Mouse (Mus musculus): Measurements from ENCODE around the gene Lsr. TPM values are rescaled to one million over a fixed set of nuclear protein-coding genes. Genes with fewer than 3 reads are reported as not detected.

Lsr gene
- 10.2 and 15.3 TPM in 2 replicates for polyA plus RNA-seq (2014; fragmentation: Nextera tagmentation; extraction: Ambion mirVana)

DNA sequence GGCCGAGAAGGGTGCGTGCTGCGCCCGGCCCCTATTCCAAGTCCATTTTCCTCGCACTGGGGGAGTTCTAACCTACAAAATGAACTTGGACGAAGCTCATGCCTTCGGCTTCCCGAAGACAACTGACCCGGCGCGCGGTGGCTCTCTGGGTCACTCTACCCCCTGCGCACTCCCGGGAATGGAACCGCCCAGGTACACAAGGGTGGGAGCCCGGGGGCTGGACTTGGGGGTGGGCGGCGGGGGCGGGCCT is at the start of gene Lsr:
Gene Lsr, minus strand, starts transcription at position 214 of the 250 bp plus-strand sequence.
- Histone ChIP-seq H3K4me1 (ENCODE audit: control insufficient read depth, insufficient read depth, low read length) (peaks cover 7% of the 10 kb centered on the region; the same call in 1 of the 2 replicates), H3K9ac (replicated peaks; ENCODE audit: low read depth, low read length) (no peak within 1 kb of the TSS), H3K4me2 (ENCODE audit: low read depth, low read length) (peak within 1 kb of the TSS; percentile 12), H3K36me3 (ENCODE audit: control insufficient read depth, insufficient read depth, low read length) (no peaks in the 10 kb centered on the region), H3K27ac (ENCODE audit: low read depth, low read length) (no peak within 1 kb of the TSS), H3K9me3 (ENCODE audit: control insufficient read depth, low read length) (no peaks in the 10 kb centered on the region), H3K27me3 (ENCODE audit: control insufficient read depth, insufficient read depth, low read length) (peaks cover 11% of the 10 kb centered on the region), H3K4me3 (ENCODE audit: low read depth, low read length) (peak within 1 kb of the TSS; percentile 16)
- no peak; the same call in 1 of the 2 replicates for ATAC-seq (ENCODE audit: low read depth)
- WGBS: 0% methylated on average over 16 of the region's 19 CpGs

DNA sequence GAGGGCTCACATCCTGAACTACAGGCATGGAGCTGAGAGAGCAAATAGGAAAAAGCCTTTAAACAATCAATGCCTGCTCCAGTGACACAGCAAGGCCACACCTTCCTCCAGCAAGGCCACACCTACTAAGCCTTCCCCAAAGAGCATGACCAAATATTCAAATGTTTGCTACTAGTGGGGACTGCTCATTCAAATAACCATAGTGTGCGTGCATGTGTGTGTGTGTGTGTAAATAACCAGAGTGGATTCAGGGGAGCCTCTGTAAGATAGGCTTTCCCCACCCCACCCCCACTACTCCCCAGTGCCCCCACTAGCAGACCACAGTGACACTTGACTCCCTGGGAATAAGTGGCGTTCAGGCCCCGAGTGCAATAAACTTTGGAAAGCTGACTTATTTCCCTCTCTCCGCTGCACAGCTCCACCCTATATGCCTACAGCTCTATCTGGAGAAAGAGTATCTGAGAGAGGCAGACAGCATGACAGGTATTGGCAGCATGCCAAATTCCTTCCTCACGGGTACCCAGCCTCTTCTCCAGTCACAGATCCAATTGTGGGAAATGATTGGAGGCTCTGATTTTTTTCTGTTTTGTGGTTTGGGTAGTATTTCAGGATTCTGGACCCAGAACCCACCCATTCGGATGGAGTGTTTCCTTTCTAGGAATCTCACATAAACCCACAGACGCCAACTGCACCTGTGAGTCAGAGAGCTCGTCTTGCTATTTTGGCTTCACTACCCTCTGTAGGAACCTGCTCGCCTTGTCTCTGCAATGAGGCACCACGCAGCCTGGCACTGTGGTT is 44.0 kb upstream of the Lsr start:
- ATAC-seq (ENCODE audit: low read depth): 0 out of 2 replicates have a peak, but pooled peaks have one; percentile 14
- Histone ChIP-seq H3K4me2 (ENCODE audit: low read depth, low read length) (no peak overlapping the region), H3K27ac (ENCODE audit: low read depth, low read length) (no peak overlapping the region), H3K4me1 (ENCODE audit: control insufficient read depth, insufficient read depth, low read length) (no peaks in the 10 kb centered on the region), H3K36me3 (ENCODE audit: control insufficient read depth, insufficient read depth, low read length) (no peaks in the 10 kb centered on the region), H3K27me3 (ENCODE audit: control insufficient read depth, insufficient read depth, low read length) (no peaks in the 10 kb centered on the region), H3K4me3 (ENCODE audit: low read depth, low read length) (no peak overlapping the region), H3K9me3 (ENCODE audit: control insufficient read depth, low read length) (no peaks in the 10 kb centered on the region), H3K9ac (replicated peaks; ENCODE audit: low read depth, low read length) (no peak overlapping the region)
- 52% methylated on average over 10 of the region's 10 CpGs for whole genome bisulfite sequencing

DNA sequence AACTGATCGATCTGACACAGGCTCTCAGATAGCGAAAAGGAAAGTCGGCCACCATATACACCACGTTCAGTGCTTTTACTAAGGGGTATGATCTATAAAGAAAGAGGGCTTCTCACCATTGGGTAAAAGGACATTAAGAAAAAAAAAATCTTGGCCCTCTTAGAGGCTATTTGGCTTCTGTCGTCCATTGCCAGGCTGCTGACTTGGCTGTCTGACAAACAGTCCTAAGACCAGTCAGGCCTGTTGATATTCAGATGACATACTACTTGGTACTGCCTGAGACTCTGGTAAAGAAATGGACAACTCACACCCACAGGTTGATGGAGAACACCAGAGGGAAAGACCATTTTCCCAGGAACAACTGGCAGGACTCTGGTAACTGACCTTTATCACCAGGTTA is 39.7 kb upstream of the Lsr start:
- H3K9ac ChIP-seq (replicated peaks; ENCODE audit: low read depth, low read length): no peak overlapping the region
- no peaks in the 10 kb centered on the region for H3K36me3 ChIP-seq (ENCODE audit: control insufficient read depth, insufficient read depth, low read length)
- no peak overlapping the region for H3K4me3 ChIP-seq (ENCODE audit: low read depth, low read length)
- ATAC-seq (ENCODE audit: low read depth): no peak
- no peak overlapping the region for H3K4me2 ChIP-seq (ENCODE audit: low read depth, low read length)
- H3K27ac ChIP-seq (ENCODE audit: low read depth, low read length): no peak overlapping the region
- WGBS: 72% methylated on average over 5 of the region's 5 CpGs
- H3K4me1 ChIP-seq (ENCODE audit: control insufficient read depth, insufficient read depth, low read length): no peaks in the 10 kb centered on the region
- no peaks in the 10 kb centered on the region for H3K27me3 ChIP-seq (ENCODE audit: control insufficient read depth, insufficient read depth, low read length)
- H3K9me3 ChIP-seq (ENCODE audit: control insufficient read depth, low read length): no peaks in the 10 kb centered on the region

DNA sequence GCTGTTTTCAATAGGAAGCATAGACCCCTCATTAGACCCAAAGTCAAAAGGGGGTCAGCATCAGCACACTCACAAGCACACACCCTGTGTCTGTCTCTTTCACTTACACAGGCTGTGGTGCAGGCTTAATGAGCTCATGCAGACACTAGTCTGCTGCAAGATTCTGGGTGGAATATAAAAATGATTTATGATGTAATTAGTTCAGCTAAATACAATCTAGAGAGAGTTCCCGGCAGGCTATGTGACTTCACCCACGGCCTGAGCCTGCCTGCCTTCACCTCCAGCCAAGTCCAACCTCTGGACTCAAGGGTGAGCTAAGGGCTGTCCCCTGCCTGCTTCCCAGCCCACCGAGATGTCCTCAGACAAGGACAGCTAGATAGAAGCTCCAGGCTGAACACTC is 35.6 kb upstream of the Lsr start:
- peak; percentile 68; the same call in 1 of the 2 replicates for ATAC-seq (ENCODE audit: low read depth)
- 36% methylated on average over 3 of the region's 3 CpGs for WGBS
- H3K4me3 ChIP-seq (ENCODE audit: low read depth, low read length): no peak overlapping the region

DNA sequence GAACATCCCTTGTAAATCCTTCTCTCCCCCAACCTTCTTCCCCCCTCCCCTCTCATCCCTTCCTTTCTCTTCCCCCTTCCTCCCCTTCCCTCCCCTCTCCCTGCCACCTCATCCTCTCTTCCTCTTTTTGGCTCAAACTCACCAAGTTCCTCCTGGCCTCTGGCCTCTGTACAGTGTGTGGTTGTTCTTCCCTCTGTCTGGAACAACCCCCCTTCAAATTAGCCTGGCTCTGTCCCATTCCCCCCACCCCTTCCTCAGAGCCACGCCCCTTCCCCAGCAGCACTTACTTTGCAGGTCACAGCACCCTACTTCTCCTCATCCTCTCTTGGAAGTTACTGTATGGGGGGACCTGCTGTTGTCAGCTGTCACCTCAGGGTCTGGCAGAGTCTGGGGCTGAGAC is 34.9 kb upstream of the Lsr start:
- Histone ChIP-seq H3K27me3 (ENCODE audit: control insufficient read depth, insufficient read depth, low read length) (no peaks in the 10 kb centered on the region), H3K4me1 (ENCODE audit: control insufficient read depth, insufficient read depth, low read length) (no peaks in the 10 kb centered on the region), H3K27ac (ENCODE audit: low read depth, low read length) (no peak overlapping the region), H3K9ac (replicated peaks; ENCODE audit: low read depth, low read length) (no peak overlapping the region), H3K9me3 (ENCODE audit: control insufficient read depth, low read length) (no peaks in the 10 kb centered on the region), H3K4me2 (ENCODE audit: low read depth, low read length) (no peak overlapping the region), H3K36me3 (ENCODE audit: control insufficient read depth, insufficient read depth, low read length) (no peaks in the 10 kb centered on the region), H3K4me3 (ENCODE audit: low read depth, low read length) (no peak overlapping the region)
- 59% methylated on average over 1 of the region's 1 CpGs for WGBS
- ATAC-seq (ENCODE audit: low read depth): no peak

More for the DNA sequence above, 35.6 kb upstream of the Lsr start:
- Histone ChIP-seq H3K4me1 (ENCODE audit: control insufficient read depth, insufficient read depth, low read length) (no peaks in the 10 kb centered on the region), H3K36me3 (ENCODE audit: control insufficient read depth, insufficient read depth, low read length) (no peaks in the 10 kb centered on the region), H3K27ac (ENCODE audit: low read depth, low read length) (no peak overlapping the region), H3K4me2 (ENCODE audit: low read depth, low read length) (no peak overlapping the region), H3K9ac (replicated peaks; ENCODE audit: low read depth, low read length) (no peak overlapping the region), H3K27me3 (ENCODE audit: control insufficient read depth, insufficient read depth, low read length) (no peaks in the 10 kb centered on the region), H3K9me3 (ENCODE audit: control insufficient read depth, low read length) (no peaks in the 10 kb centered on the region)

DNA sequence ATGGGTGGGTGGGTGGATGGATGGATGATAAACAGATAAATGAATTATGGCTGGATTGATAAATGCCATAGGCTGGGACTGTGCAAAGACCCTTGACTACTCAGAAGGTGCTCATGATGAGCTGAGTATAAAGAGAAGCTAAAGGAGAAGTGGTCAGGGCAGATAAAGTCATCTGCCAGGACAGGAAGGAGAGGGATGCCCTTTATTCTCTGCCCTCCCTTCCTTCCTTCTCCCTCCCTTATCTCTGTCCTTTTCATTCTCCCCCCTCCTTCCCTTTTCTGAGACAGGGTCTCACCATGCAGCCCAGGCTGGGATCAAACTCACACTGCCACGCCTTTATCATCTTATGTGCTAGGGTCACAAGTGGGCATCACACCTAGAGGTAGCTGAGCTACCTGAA is 34.5 kb upstream of the Lsr start:
- Histone ChIP-seq H3K27ac (ENCODE audit: low read depth, low read length) (no peak overlapping the region), H3K27me3 (ENCODE audit: control insufficient read depth, insufficient read depth, low read length) (no peaks in the 10 kb centered on the region), H3K9ac (replicated peaks; ENCODE audit: low read depth, low read length) (no peak overlapping the region), H3K36me3 (ENCODE audit: control insufficient read depth, insufficient read depth, low read length) (no peaks in the 10 kb centered on the region), H3K4me1 (ENCODE audit: control insufficient read depth, insufficient read depth, low read length) (no peaks in the 10 kb centered on the region), H3K9me3 (ENCODE audit: control insufficient read depth, low read length) (no peaks in the 10 kb centered on the region), H3K4me2 (ENCODE audit: low read depth, low read length) (no peak overlapping the region), H3K4me3 (ENCODE audit: low read depth, low read length) (no peak overlapping the region)
- no peak for ATAC-seq (ENCODE audit: low read depth)
- WGBS: 90% methylated on average over 1 of the region's 1 CpGs

DNA sequence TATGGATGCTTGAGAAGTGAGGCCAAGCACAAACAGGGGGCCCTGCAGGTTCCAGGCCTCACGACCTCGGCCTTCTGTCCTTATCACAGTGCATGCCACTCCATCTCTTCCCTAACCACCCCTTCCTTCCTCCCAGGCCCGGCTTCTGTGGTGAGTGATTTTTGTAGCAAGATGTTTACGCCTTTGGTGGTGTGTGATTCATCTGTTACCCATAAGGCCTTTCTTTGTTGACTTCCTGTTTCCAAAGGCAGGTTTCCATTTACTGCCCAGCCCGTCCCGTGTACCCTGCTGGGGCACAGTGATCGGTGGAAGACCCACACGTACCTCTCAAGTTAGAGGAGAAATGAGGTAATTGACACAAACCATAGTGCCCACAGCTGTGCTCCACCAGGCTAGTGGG is 29.4 kb upstream of the Lsr start:
- Histone ChIP-seq H3K9ac (replicated peaks; ENCODE audit: low read depth, low read length) (no peak overlapping the region), H3K36me3 (ENCODE audit: control insufficient read depth, insufficient read depth, low read length) (no peaks in the 10 kb centered on the region), H3K4me2 (ENCODE audit: low read depth, low read length) (no peak overlapping the region), H3K27me3 (ENCODE audit: control insufficient read depth, insufficient read depth, low read length) (no peaks in the 10 kb centered on the region), H3K27ac (ENCODE audit: low read depth, low read length) (no peak overlapping the region), H3K4me1 (ENCODE audit: control insufficient read depth, insufficient read depth, low read length) (no peaks in the 10 kb centered on the region), H3K9me3 (ENCODE audit: control insufficient read depth, low read length) (no peaks in the 10 kb centered on the region), H3K4me3 (ENCODE audit: low read depth, low read length) (no peak overlapping the region)
- 81% methylated on average over 8 of the region's 8 CpGs for WGBS
- no peak for ATAC-seq (ENCODE audit: low read depth)

DNA sequence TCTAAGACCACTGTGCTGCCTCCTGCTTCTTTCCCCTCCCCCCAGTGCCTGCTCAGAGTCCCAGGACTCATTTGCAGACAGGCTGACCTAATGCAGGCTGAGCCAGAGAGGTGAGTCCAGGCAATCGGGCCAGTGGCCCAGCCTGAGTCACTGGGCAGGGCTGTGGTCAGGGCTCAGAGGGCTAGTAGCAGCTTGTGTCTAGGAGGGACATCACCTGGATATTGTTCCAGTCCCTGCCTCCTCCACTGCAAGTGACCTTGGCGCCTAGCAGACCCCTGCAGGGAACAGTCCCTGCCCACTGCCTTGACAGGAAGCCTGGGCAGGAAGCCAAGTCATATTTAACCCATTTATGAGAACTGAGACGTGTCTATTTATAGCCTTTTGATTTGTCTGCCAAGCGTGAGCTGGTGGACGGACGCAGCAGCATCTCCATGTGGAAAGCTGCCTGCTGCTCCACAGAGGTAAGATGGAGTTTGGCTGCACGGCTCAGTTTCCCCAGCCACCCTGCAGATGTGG is 27.3 kb upstream of the Lsr start:
- ATAC-seq (ENCODE audit: low read depth): peak; percentile 54; the same call in 1 of the 2 replicates
- no peak overlapping the region for H3K4me2 ChIP-seq (ENCODE audit: low read depth, low read length)
- 54% methylated on average over 7 of the region's 7 CpGs for WGBS
- H3K9me3 ChIP-seq (ENCODE audit: control insufficient read depth, low read length): no peaks in the 10 kb centered on the region
- H3K9ac ChIP-seq (replicated peaks; ENCODE audit: low read depth, low read length): no peak overlapping the region
- H3K4me1 ChIP-seq (ENCODE audit: control insufficient read depth, insufficient read depth, low read length): no peaks in the 10 kb centered on the region
- H3K4me3 ChIP-seq (ENCODE audit: low read depth, low read length): no peak overlapping the region
- H3K27ac ChIP-seq (ENCODE audit: low read depth, low read length): peak overlapping the region; percentile 2; the same call in 1 of the 2 replicates
- H3K27me3 ChIP-seq (ENCODE audit: control insufficient read depth, insufficient read depth, low read length): no peaks in the 10 kb centered on the region
- no peaks in the 10 kb centered on the region for H3K36me3 ChIP-seq (ENCODE audit: control insufficient read depth, insufficient read depth, low read length)

DNA sequence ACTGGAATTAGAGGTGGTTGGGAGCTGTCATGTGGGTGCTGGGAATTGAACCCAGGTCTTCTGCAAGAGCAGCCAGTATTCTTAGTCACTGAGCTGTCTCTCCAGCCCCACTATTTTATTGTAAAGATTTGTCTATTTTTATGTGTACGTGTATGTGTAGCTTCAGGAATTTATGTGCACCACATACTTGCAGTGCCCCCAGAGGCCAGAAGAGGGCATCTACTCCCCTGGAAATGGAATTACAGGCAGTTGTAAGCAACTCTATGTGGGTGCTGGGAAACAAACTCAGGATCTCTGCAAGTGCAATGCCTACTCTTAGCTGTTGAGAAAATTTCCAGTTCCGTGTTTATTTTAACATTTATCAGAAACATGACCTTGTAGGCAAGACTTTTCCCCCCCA is 23.2 kb upstream of the Lsr start:
- Histone ChIP-seq H3K36me3 (ENCODE audit: control insufficient read depth, insufficient read depth, low read length) (no peaks in the 10 kb centered on the region), H3K9ac (replicated peaks; ENCODE audit: low read depth, low read length) (no peak overlapping the region), H3K4me3 (ENCODE audit: low read depth, low read length) (no peak overlapping the region), H3K4me1 (ENCODE audit: control insufficient read depth, insufficient read depth, low read length) (no peaks in the 10 kb centered on the region), H3K4me2 (ENCODE audit: low read depth, low read length) (no peak overlapping the region), H3K9me3 (ENCODE audit: control insufficient read depth, low read length) (no peaks in the 10 kb centered on the region), H3K27me3 (ENCODE audit: control insufficient read depth, insufficient read depth, low read length) (no peaks in the 10 kb centered on the region), H3K27ac (ENCODE audit: low read depth, low read length) (no peak overlapping the region)
- no peak for ATAC-seq (ENCODE audit: low read depth)
- 94% methylated on average over 2 of the region's 2 CpGs for WGBS
